Mouse (Mus musculus): Measurements from ENCODE around the gene Sgsm1. TPM values are rescaled to one million over a fixed set of nuclear protein-coding genes. Genes with fewer than 3 reads are reported as not detected.
"Not testable (repeated sequence)": the region's sequence is repeated elsewhere in the genome, so short reads cannot be mapped to it uniquely, and the experiment has no call there.

Gene Sgsm1
- polyA plus RNA-seq, 1 experiment from 2014 or later = 2.0 TPM

DNA sequence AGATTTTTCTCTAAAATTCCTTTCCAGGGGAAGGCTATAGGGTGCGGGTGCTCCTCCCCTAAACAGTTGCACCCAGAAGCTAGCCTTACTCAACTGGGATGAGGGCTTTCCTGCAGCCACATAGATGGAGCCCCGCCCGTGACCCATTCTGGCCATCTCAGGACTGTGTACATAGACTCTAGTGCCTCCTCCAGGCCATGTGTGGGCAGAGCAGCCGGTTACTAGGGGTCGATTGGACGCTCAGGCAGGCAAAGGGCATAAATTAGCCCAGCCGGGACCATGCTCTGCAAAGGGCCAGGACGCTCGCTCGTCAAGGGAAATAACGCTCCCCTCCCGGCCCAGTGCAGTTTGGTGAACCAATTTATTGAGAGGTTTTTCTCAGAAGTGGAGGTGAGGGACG lies 38.0 kb upstream of the Sgsm1 start:
- ATAC-seq (ENCODE audit: low read depth) = no peak
- H3K4me3 ChIP-seq (ENCODE audit: low read depth, low read length) = no peak overlapping the region
- no peak overlapping the region for H3K27ac ChIP-seq (ENCODE audit: low read length)
- H3K27me3 ChIP-seq (ENCODE audit: control insufficient read depth, insufficient read depth, low read depth, low read length) = peaks cover 34% of the 10 kb centered on the region
- no peak overlapping the region for H3K9ac ChIP-seq (ENCODE audit: low read depth, low read length)
- no peaks in the 10 kb centered on the region for H3K9me3 ChIP-seq (replicated peaks; ENCODE audit: control insufficient read depth, low read length)
- no peak overlapping the region for H3K4me2 ChIP-seq (ENCODE audit: low read depth, low read length)
- H3K36me3 ChIP-seq (ENCODE audit: control insufficient read depth, insufficient read depth) = no peaks in the 10 kb centered on the region
- no peaks in the 10 kb centered on the region for H3K4me1 ChIP-seq (ENCODE audit: control insufficient read depth, low read depth, low read length)
- 16% methylated on average over 13 of the region's 13 CpGs for WGBS (ENCODE audit: insufficient replicate concordance)

DNA sequence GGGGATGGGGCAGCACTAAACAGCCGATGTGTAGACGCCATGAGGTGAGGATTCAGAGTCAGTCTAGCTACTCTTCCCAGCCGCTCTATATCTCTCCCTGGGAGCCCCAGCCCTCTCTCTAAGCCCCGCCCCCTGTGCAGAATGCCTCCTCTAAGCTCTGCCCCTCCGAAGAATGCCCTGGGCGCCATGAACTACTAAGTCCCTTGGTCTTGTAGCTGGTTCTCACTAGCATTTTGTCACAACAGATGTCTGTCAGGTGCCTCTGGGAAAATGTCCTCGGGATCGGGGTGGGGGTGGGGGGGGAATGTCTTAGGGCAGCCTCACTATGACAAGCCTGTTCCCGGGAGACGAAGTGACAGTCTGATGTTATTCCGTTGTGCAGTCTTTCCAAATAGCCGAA lies 37.0 kb upstream of the Sgsm1 start:
- ATAC-seq (ENCODE audit: low read depth) = no peak
- Histone ChIP-seq H3K9ac (ENCODE audit: low read depth, low read length) (no peak overlapping the region), H3K4me3 (ENCODE audit: low read depth, low read length) (no peak overlapping the region), H3K36me3 (ENCODE audit: control insufficient read depth, insufficient read depth) (no peaks in the 10 kb centered on the region), H3K4me2 (ENCODE audit: low read depth, low read length) (no peak overlapping the region), H3K27ac (ENCODE audit: low read length) (no peak overlapping the region), H3K27me3 (ENCODE audit: control insufficient read depth, insufficient read depth, low read depth, low read length) (peaks cover 34% of the 10 kb centered on the region), H3K4me1 (ENCODE audit: control insufficient read depth, low read depth, low read length) (no peaks in the 10 kb centered on the region), H3K9me3 (replicated peaks; ENCODE audit: control insufficient read depth, low read length) (no peaks in the 10 kb centered on the region)
- WGBS (ENCODE audit: insufficient replicate concordance) = 32% methylated on average over 12 of the region's 12 CpGs

DNA sequence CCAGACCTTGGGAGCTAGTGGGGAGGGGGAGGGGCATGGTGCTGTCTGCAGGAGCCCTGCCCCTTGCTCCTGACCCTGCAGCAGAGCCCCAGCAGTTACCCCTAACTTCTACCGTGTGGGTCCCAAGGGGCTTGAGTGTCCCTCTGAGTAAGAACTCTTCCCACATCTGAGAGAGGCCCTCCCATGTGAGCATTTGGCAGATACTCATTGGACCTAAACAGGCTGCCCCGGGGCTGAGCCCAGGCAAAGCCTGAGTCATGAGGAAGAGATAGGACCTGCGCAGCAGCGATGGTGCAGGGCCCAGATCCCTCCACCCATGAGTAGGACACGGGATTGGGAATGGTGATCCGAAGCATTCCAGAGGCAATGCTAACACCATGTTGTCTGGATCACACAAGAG lies 36.1 kb upstream of the Sgsm1 start:
- H3K4me1 ChIP-seq (ENCODE audit: control insufficient read depth, low read depth, low read length); H3K4me2 ChIP-seq (ENCODE audit: low read depth, low read length); ATAC-seq (ENCODE audit: low read depth); H3K27ac ChIP-seq (ENCODE audit: low read length); H3K9me3 ChIP-seq (replicated peaks; ENCODE audit: control insufficient read depth, low read length); H3K36me3 ChIP-seq (ENCODE audit: control insufficient read depth, insufficient read depth); H3K9ac ChIP-seq (ENCODE audit: low read depth, low read length); H3K4me3 ChIP-seq (ENCODE audit: low read depth, low read length): not testable (repeated sequence)
- 33% methylated on average over 6 of the region's 6 CpGs for WGBS (ENCODE audit: insufficient replicate concordance)
- H3K27me3 ChIP-seq (ENCODE audit: control insufficient read depth, insufficient read depth, low read depth, low read length) = peaks cover 34% of the 10 kb centered on the region

DNA sequence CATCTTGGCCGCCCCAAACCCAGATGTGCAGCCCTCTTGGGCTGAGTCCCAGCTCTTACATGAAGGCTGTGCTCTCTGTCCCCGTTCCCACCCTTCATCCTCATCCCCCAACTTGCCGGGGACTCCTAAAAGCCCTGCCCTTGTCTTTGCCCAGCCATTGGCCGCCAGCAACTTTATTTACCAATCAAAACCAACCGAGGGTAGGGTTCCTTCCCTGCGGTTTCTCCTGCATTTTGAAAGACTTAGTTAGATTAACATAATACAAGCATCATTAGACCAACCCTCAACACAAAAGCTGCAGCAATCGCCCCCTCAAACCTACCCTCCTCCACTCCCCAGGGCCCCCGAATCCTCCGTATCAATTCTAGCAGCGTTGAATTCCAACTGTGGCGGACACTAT lies 35.2 kb upstream of the Sgsm1 start:
- no peak overlapping the region for H3K4me3 ChIP-seq (ENCODE audit: low read depth, low read length)
- H3K9ac ChIP-seq (ENCODE audit: low read depth, low read length) = no peak overlapping the region
- H3K27me3 ChIP-seq (ENCODE audit: control insufficient read depth, insufficient read depth, low read depth, low read length) = peaks cover 34% of the 10 kb centered on the region
- no peaks in the 10 kb centered on the region for H3K9me3 ChIP-seq (replicated peaks; ENCODE audit: control insufficient read depth, low read length)
- 12% methylated on average over 11 of the region's 11 CpGs for WGBS (ENCODE audit: insufficient replicate concordance)
- H3K27ac ChIP-seq (ENCODE audit: low read length) = no peak overlapping the region
- no peak for ATAC-seq (ENCODE audit: low read depth)
- H3K4me1 ChIP-seq (ENCODE audit: control insufficient read depth, low read depth, low read length) = no peaks in the 10 kb centered on the region
- H3K36me3 ChIP-seq (ENCODE audit: control insufficient read depth, insufficient read depth) = no peaks in the 10 kb centered on the region
- no peak overlapping the region for H3K4me2 ChIP-seq (ENCODE audit: low read depth, low read length)

DNA sequence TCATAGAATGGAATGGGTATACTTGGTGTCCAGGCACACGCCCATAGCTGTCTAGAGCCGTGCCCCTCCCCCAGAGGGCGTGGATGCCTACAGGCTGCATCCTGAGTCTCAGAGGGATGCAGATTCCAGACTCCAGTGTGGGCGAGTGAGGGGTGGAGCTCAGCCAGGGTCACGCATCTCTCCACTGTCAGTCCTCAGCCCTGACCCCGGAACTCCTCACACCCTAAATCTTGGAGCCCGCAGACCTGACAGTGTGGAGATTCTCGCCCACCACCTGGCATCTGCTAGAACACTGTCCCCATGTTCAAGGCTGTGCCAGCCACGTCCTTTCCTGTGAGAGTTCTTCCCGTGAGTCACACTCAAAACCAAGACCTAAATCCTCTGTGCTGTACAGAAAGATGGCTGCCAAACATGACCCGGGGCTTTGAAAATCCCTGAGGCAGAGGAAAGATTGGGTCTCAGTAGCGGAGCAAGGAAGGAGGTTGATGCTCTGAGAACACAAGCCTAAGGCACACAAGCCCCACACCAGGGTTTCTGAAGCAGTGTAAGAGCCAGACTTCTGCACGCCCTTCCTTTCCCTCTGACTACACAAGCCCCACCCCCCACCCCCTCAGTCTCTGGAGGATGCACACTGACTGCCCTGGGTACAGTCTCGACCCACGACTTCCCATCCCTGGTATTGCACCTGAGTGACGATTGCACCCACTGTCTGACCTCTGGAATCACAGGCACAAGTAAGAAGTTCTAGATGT lies 34.2 kb upstream of the Sgsm1 start:
- H3K27me3 ChIP-seq (ENCODE audit: control insufficient read depth, insufficient read depth, low read depth, low read length) = peaks cover 34% of the 10 kb centered on the region
- ATAC-seq (ENCODE audit: low read depth) = no peak
- H3K4me2 ChIP-seq (ENCODE audit: low read depth, low read length) = no peak overlapping the region
- no peaks in the 10 kb centered on the region for H3K4me1 ChIP-seq (ENCODE audit: control insufficient read depth, low read depth, low read length)
- H3K36me3 ChIP-seq (ENCODE audit: control insufficient read depth, insufficient read depth) = no peaks in the 10 kb centered on the region
- no peaks in the 10 kb centered on the region for H3K9me3 ChIP-seq (replicated peaks; ENCODE audit: control insufficient read depth, low read length)
- no peak overlapping the region for H3K9ac ChIP-seq (ENCODE audit: low read depth, low read length)
- no peak overlapping the region for H3K27ac ChIP-seq (ENCODE audit: low read length)
- no peak overlapping the region for H3K4me3 ChIP-seq (ENCODE audit: low read depth, low read length)
- WGBS (ENCODE audit: insufficient replicate concordance) = 26% methylated on average over 16 of the region's 16 CpGs

DNA sequence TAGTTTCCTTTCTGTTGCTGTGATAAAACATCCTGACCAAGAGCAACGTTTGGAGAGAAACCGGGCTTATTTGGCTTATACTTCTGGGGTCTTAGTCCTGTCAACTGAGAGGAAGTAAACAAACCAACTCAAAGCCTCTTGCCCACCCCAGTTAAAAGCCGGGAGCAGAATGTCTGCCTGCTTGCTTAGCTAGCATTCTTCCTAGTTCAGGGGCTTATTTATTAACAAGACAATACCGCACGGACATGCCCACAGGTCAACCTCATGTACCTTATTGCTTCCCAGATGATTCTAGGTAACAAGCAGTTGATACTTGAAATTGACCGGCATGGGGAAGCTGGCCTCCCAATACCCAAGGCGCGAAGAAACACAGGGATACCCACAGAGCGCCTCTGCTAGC lies 25.7 kb upstream of the Sgsm1 start:
- H3K27ac ChIP-seq (ENCODE audit: low read length) = no peak overlapping the region
- ATAC-seq (ENCODE audit: low read depth) = no peak
- H3K9ac ChIP-seq (ENCODE audit: low read depth, low read length) = no peak overlapping the region
- H3K4me3 ChIP-seq (ENCODE audit: low read depth, low read length) = no peak overlapping the region
- no peak overlapping the region for H3K4me2 ChIP-seq (ENCODE audit: low read depth, low read length)
- peaks cover 37% of the 10 kb centered on the region for H3K27me3 ChIP-seq (ENCODE audit: control insufficient read depth, insufficient read depth, low read depth, low read length)
- no peaks in the 10 kb centered on the region for H3K36me3 ChIP-seq (ENCODE audit: control insufficient read depth, insufficient read depth)
- H3K4me1 ChIP-seq (ENCODE audit: control insufficient read depth, low read depth, low read length) = no peaks in the 10 kb centered on the region
- 29% methylated on average over 9 of the region's 9 CpGs for WGBS (ENCODE audit: insufficient replicate concordance)
- H3K9me3 ChIP-seq (replicated peaks; ENCODE audit: control insufficient read depth, low read length) = no peaks in the 10 kb centered on the region

DNA sequence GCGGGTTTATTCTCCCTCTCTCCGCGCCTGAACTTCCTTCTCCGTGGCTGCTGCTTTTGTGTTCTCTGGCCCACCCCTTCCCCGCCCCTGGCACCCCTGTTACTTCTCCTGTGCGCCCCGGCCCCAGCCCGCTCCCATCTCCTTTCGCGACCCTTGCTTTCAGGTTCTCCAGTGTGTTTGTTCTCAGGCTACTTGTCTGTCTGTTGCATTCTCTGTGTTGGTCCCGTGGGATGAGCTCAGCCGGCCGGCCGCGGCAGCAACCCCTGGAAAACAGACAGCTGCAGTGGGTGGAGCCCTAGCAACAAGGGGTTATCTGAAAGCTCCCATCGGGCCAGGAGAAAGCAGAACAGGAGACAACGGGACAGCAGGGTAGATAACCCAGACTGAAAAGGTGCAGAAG lies 25.1 kb upstream of the Sgsm1 start:
- Histone ChIP-seq H3K9ac (ENCODE audit: low read depth, low read length) (no peak overlapping the region), H3K4me2 (ENCODE audit: low read depth, low read length) (no peak overlapping the region), H3K9me3 (replicated peaks; ENCODE audit: control insufficient read depth, low read length) (no peaks in the 10 kb centered on the region)

DNA sequence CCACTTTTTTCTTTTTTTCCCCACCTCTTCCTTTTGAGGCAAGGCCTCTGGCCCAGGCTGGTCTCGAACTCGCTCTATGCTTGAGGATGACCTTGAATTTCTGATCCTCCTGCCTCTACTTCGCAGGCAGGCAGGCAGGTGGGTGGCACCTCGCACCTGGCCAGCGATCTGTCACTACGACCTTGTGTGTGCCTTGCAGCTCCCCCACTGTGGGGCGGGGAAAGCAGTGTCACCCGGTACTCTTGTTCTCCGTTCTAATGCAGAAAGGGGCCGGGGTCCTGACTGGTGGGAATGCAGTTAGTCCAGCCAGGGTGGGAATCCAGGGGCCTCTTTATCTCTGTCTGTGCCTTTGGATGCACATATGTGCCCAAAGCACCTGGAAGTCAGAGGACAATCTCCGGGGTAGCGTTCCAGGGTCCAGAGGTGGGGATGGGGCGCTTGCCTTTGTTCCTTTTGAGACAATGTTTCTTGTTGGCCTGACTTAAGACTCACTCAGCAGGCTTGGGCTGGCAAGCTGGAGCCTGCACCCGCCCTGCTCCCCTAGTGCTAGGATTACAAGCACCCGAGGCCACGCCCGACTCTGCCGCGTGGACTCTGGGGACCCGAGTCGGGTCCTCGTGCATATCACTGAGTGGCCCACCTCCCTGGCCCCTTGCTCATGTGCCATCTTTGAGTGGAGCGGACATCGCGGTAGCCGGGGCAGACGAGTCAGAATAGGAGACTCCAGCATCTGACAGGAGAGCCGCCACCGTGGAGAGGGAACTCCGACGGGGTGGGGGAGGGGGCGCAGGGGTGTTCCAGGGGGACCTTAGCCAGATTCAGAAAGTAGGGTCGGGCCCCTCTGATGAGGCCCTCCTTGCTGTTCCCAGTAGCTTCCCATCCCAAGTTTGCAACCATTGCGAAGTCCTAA lies 24.3 kb upstream of the Sgsm1 start:
- 8% methylated on average over 34 of the region's 34 CpGs for WGBS (ENCODE audit: insufficient replicate concordance)
- Histone ChIP-seq H3K36me3 (ENCODE audit: control insufficient read depth, insufficient read depth) (no peaks in the 10 kb centered on the region), H3K9me3 (replicated peaks; ENCODE audit: control insufficient read depth, low read length) (no peaks in the 10 kb centered on the region), H3K4me2 (ENCODE audit: low read depth, low read length) (no peak overlapping the region), H3K27ac (ENCODE audit: low read length) (no peak overlapping the region), H3K4me1 (ENCODE audit: control insufficient read depth, low read depth, low read length) (no peaks in the 10 kb centered on the region), H3K9ac (ENCODE audit: low read depth, low read length) (no peak overlapping the region), H3K27me3 (ENCODE audit: control insufficient read depth, insufficient read depth, low read depth, low read length) (peaks cover 37% of the 10 kb centered on the region), H3K4me3 (ENCODE audit: low read depth, low read length) (no peak overlapping the region)
- no peak for ATAC-seq (ENCODE audit: low read depth)

More for the DNA sequence above, 25.1 kb upstream of the Sgsm1 start:
- ATAC-seq (ENCODE audit: low read depth) = no peak
- Histone ChIP-seq H3K36me3 (ENCODE audit: control insufficient read depth, insufficient read depth) (no peaks in the 10 kb centered on the region), H3K4me3 (ENCODE audit: low read depth, low read length) (no peak overlapping the region), H3K27me3 (ENCODE audit: control insufficient read depth, insufficient read depth, low read depth, low read length) (peaks cover 37% of the 10 kb centered on the region), H3K27ac (ENCODE audit: low read length) (no peak overlapping the region), H3K4me1 (ENCODE audit: control insufficient read depth, low read depth, low read length) (no peaks in the 10 kb centered on the region)
- WGBS (ENCODE audit: insufficient replicate concordance) = under 1% methylated on average over 17 of the region's 17 CpGs

DNA sequence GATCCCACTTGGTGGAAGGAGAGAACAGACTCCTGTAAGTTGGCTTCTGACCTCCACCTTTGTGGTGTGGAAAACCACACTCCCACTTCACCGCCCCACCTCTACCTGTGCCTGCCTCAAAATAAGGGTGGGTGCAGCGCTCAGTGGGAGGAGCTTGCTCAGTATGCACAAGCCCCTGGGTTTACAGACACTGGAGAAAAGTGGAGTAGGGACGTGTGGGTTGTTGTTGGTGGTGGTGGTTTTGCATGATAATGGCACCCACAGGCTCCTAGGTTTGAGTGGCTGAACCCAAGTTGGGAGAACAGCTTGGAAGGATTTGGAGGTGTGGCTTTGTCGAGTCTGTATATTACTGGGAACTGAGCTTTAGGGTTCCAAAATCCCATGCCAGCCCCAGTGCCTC lies 22.3 kb upstream of the Sgsm1 start:
- Histone ChIP-seq H3K9ac (ENCODE audit: low read depth, low read length) (no peak overlapping the region), H3K9me3 (replicated peaks; ENCODE audit: control insufficient read depth, low read length) (no peaks in the 10 kb centered on the region; the same call in 1 of the 2 replicates), H3K27ac (ENCODE audit: low read length) (no peak overlapping the region), H3K4me3 (ENCODE audit: low read depth, low read length) (no peak overlapping the region), H3K4me2 (ENCODE audit: low read depth, low read length) (no peak overlapping the region), H3K4me1 (ENCODE audit: control insufficient read depth, low read depth, low read length) (no peaks in the 10 kb centered on the region), H3K27me3 (ENCODE audit: control insufficient read depth, insufficient read depth, low read depth, low read length) (peaks cover 37% of the 10 kb centered on the region), H3K36me3 (ENCODE audit: control insufficient read depth, insufficient read depth) (no peaks in the 10 kb centered on the region)
- 45% methylated on average over 4 of the region's 4 CpGs for WGBS (ENCODE audit: insufficient replicate concordance)
- ATAC-seq (ENCODE audit: low read depth) = no peak
